Mouse (Mus musculus) CH12.LX (cell line): ENCODE results near the gene Hivep2. TPM values are rescaled to one million over a fixed set of nuclear protein-coding genes. Genes with fewer than 3 reads are reported as not detected.
A peak's percentile ranks its signal among the peaks of the same experiment; 100 is the strongest.

Experiments
- DNase-seq: peaks from one replicate; pipeline ENCODE4 v3.0.0-alpha.2; 2013; ENCODE audit errors: extremely low read depth
- H3K27ac ChIP-seq: 2 replicates; pipeline ENCODE4 v1.5.1; 2012; ENCODE audit warnings: low read depth, mild to moderate bottlenecking, control low read depth, moderate library complexity; ENCODE audit not compliant: insufficient read depth
- H3K27me3 ChIP-seq: replicated peaks from 2 replicates; pipeline ENCODE3; 2012; ENCODE audit warnings: inconsistent platforms
- H3K36me3 ChIP-seq, 2 experiments: replicated peaks in 1 of 2; 2 replicates each; pipeline versions ENCODE3 to v1.6.1; 2012; ENCODE audit warnings: inconsistent platforms in 1 of 2, low read length in 1 of 2, mild to moderate bottlenecking in 1 of 2, mixed read lengths in 1 of 2, moderate library complexity in 1 of 2; ENCODE audit not compliant: control insufficient read depth in 1 of 2, insufficient read depth in 1 of 2
- H3K4me1 ChIP-seq, 2 experiments: 2 replicates each; pipeline ENCODE4 v1.6.1; 2012; ENCODE audit warnings: inconsistent platforms in 1 of 2, moderate library complexity in 1 of 2; ENCODE audit not compliant: insufficient read depth in 2 of 2, control insufficient read depth in 1 of 2
- H3K4me2 ChIP-seq: 2 replicates; pipeline ENCODE4 v1.6.1; 2012; ENCODE audit warnings: low read depth, mild to moderate bottlenecking, control low read depth; ENCODE audit not compliant: poor library complexity, insufficient read depth, severe bottlenecking
- H3K4me3 ChIP-seq, 3 experiments: fragments of 150-350 bp in 1 of 3; sonication (generic) in 1 of 3; replicated peaks in 1 of 3; 2 replicates each; pipeline versions ENCODE3 to v1.5.1; 2011 to 2012; ENCODE audit warnings: low read depth in 2 of 3, low read length in 2 of 3, mild to moderate bottlenecking in 2 of 3, moderate library complexity in 2 of 3, control low read depth in 1 of 3, improper control_type of control experiment in 1 of 3, inconsistent platforms in 1 of 3, mixed read lengths in 1 of 3; ENCODE audit not compliant: poor library complexity in 1 of 3
- H3K79me2 ChIP-seq: replicated peaks from 2 replicates; pipeline ENCODE4 v1.6.1; 2012; ENCODE audit warnings: mild to moderate bottlenecking, moderate library complexity; ENCODE audit not compliant: control insufficient read depth, poor library complexity, insufficient read depth, severe bottlenecking; ENCODE audit errors: extremely low read depth
- H3K9ac ChIP-seq: 2 replicates; pipeline ENCODE4 v1.6.1; 2012; ENCODE audit warnings: low read depth, mild to moderate bottlenecking, control low read depth, moderate library complexity; ENCODE audit not compliant: insufficient read depth
- H3K9me3 ChIP-seq: replicated peaks from 2 replicates; pipeline ENCODE3; 2012; ENCODE audit warnings: low read length, inconsistent platforms, mixed read lengths
- BHLHE40 ChIP-seq: IDR thresholded peaks from 2 replicates; pipeline ENCODE4 v1.6.1; 2011; ENCODE audit warnings: mild to moderate bottlenecking, low read depth, low read length, improper control_type of control experiment
- CHD2 ChIP-seq: IDR thresholded peaks from 2 replicates; pipeline ENCODE4 v1.6.1; 2011; ENCODE audit warnings: low read length, improper control_type of control experiment
- ELF1 ChIP-seq: IDR thresholded peaks from 2 replicates; pipeline ENCODE4 v1.6.1; 2014; ENCODE audit warnings: low read depth, mild to moderate bottlenecking, inconsistent platforms, low read length, improper control_type of control experiment
- EP300 ChIP-seq: IDR thresholded peaks from 2 replicates; pipeline ENCODE4 v1.6.1; 2011; ENCODE audit warnings: low read length, improper control_type of control experiment
- ETS1 ChIP-seq: conservative IDR thresholded peaks from 2 replicates; pipeline ENCODE4 v1.6.1; 2012; ENCODE audit warnings: low read depth, mild to moderate bottlenecking, inconsistent platforms, low read length, improper control_type of control experiment, moderate library complexity
- GABPA ChIP-seq: IDR thresholded peaks from 2 replicates; pipeline ENCODE4 v1.6.1; 2012; ENCODE audit warnings: low read depth, low read length, improper control_type of control experiment, inconsistent platforms; ENCODE audit not compliant: insufficient replicate concordance
- HCFC1 ChIP-seq: IDR thresholded peaks from 2 replicates; pipeline ENCODE4 v1.6.1; 2012; ENCODE audit warnings: low read depth, mild to moderate bottlenecking, inconsistent platforms, low read length, improper control_type of control experiment
- JUND ChIP-seq: conservative IDR thresholded peaks from 2 replicates; pipeline ENCODE4 v1.6.1; 2011; ENCODE audit warnings: low read depth, low read length, improper control_type of control experiment
- KAT2A ChIP-seq: IDR thresholded peaks from 2 replicates; pipeline ENCODE4 v1.6.1; 2012; ENCODE audit warnings: low read length, improper control_type of control experiment, inconsistent platforms; ENCODE audit not compliant: insufficient replicate concordance
- MAX ChIP-seq: IDR thresholded peaks from 2 replicates; pipeline ENCODE4 v1.6.1; 2011; ENCODE audit warnings: low read length, improper control_type of control experiment
- MXI1 ChIP-seq: IDR thresholded peaks from 2 replicates; pipeline ENCODE4 v1.6.1; 2011; ENCODE audit warnings: mild to moderate bottlenecking, low read depth, low read length, improper control_type of control experiment
- MYC ChIP-seq: IDR thresholded peaks from 2 replicates; pipeline ENCODE4 v1.6.1; 2011; ENCODE audit warnings: low read depth, mild to moderate bottlenecking, improper control_type of control experiment, low read length
- POLR2A ChIP-seq: IDR thresholded peaks from 2 replicates; pipeline ENCODE4 v1.6.1; 2011; ENCODE audit warnings: low read depth, mild to moderate bottlenecking, improper control_type of control experiment, low read length
- POLR2AphosphoS2 ChIP-seq: IDR thresholded peaks from 2 replicates; pipeline ENCODE4 v1.6.1; 2011; ENCODE audit warnings: low read depth, low read length, improper control_type of control experiment
- SIN3A ChIP-seq: IDR thresholded peaks from 2 replicates; pipeline ENCODE4 v1.6.1; 2012; ENCODE audit warnings: low read length, improper control_type of control experiment, inconsistent platforms
- TBP ChIP-seq: conservative IDR thresholded peaks from 2 replicates; pipeline ENCODE4 v1.6.1; 2011; ENCODE audit warnings: low read depth, low read length, improper control_type of control experiment
- UBTF ChIP-seq: IDR thresholded peaks from 2 replicates; pipeline ENCODE4 v1.6.1; 2012; ENCODE audit warnings: low read depth, mild to moderate bottlenecking, inconsistent platforms, low read length, improper control_type of control experiment, moderate library complexity
- USF2 ChIP-seq: conservative IDR thresholded peaks from 2 replicates; pipeline ENCODE4 v1.6.1; 2011; ENCODE audit warnings: low read depth, low read length, improper control_type of control experiment
- ZC3H11A ChIP-seq: IDR thresholded peaks from 2 replicates; pipeline ENCODE4 v1.6.1; 2012; ENCODE audit warnings: low read depth, mild to moderate bottlenecking, inconsistent platforms, low read length, improper control_type of control experiment
- ZKSCAN1 ChIP-seq: IDR thresholded peaks from 2 replicates; pipeline ENCODE4 v1.6.1; 2012; ENCODE audit warnings: low read depth, inconsistent platforms, low read length, improper control_type of control experiment, borderline replicate concordance
- ZNF384 ChIP-seq: IDR thresholded peaks from 2 replicates; pipeline ENCODE4 v1.6.1; 2012; ENCODE audit warnings: low read depth, low read length, improper control_type of control experiment, inconsistent platforms
- dilution Hi-C: fragments of 300-500 bp; cut with MboI; formaldehyde crosslinking; loops from 2 replicates; pipeline ENCODE4 v1.14.3; 2020; ENCODE audit warnings: low sequenced_read_pairs; ENCODE audit not compliant: extremely low pct_unique_long_range_greater_than_20kb, extremely low pct_ligation_motif_present
- in situ Hi-C: fragments of 300-500 bp; cut with MboI; formaldehyde crosslinking; loops from 3 replicates; pipeline ENCODE4 v1.14.3; 2019; ENCODE audit warnings: low sequenced_read_pairs, low pct_ligation_motif_present, low pct_unique_long_range_greater_than_20kb, mixed read lengths
- polyA plus RNA-seq: library from polyadenylated mRNA; unstranded; fragments of >175 nt; gene quantifications from 2 replicates; pipeline ENCODE4 v1.2.1, GENCODE M21; 2012; ENCODE audit warnings: low read depth; ENCODE audit not compliant: insufficient read length
- total RNA-seq, 2 experiments: library from RNA; depleted of rRNA; stranded (reverse); fragments of 300-350 nt in 1 of 2; fragments of >200 nt in 1 of 2; gene quantifications; 2 replicates each; pipeline ENCODE4 v1.2.3; 2012 to 2014

Hivep2 gene
- total and polyA plus RNA-seq, 3 experiments: 0.59 to 2.7 (median 1.4) TPM

DNA sequence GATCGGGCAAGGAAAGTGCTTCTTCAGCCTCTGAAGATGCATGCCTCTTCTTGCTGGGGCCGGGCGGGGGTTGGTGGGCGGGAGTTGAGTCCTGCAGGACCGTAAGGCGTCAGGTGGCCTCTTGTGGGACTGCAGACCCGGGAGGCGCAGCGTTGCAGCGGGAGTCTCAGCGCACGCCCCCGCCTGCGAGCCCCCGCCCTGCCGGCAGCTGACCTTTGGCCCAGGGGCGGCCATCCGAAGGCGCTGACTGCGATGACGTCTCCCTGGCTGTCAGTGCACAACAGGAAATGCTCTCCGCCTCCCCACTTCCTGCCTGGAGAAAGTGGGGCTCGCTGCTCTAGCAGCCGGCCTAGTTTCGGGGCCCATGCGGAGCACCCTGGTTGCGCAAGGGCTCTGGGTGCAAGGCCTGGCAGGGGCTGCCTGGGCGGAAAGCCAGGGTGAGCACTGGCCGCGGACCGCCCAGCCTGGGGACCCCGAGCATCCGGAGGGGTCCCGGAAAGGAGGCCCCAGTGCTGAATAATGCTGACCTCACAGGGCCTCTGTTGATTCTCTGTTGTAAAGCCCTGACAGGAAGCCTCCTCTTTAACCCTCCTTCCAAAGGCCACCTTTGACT, 17.0 kb downstream of the Hivep2 start (continued):
- TF ChIP-seq ZKSCAN1 (no peak), ZNF384 (no peak), MXI1 (peak; percentile 61; the same call in 1 of the 2 replicates), CHD2 (peak; percentile 57; the same call in 1 of the 2 replicates), ETS1 (peak; percentile 70), SIN3A (peak; percentile 78), ELF1 (peak; percentile 85), EP300 (no peak; the same call in 1 of the 2 replicates), ZC3H11A (no peak), HCFC1 (peak; percentile 70), MYC (no peak), TBP (no peak), USF2 (no peak), MAX (peak; percentile 61; the same call in 1 of the 2 replicates), POLR2AphosphoS2 (peak; percentile 45; the same call in 1 of the 2 replicates), UBTF (peak; percentile 62; the same call in 1 of the 2 replicates), JUND (no peak), POLR2A (peak; percentile 61), BHLHE40 (peak; percentile 51; the same call in 1 of the 2 replicates), KAT2A (peak; percentile 63; the same call in 1 of the 2 replicates)

DNA sequence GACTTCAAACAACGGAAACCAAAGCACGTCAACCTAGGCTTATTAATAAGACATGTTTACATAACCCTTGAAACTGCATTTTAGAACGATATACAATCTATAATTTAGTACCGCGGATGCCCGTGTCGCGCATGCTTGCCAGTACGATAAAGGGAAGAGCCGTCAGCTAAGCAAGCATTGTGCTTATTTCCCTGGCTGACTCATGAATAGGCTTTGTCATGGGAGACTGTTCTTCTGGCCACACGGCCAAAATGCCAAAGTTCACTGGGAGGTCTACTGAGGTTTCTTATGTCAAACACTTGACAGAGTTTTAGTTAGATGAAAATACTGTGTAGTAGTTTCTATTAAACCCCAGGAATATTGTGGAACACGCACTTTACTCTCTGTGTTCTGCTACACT, 17.8 kb downstream of the Hivep2 start:
- H3K4me1 ChIP-seq: peaks cover 17 to 39% of the 10 kb centered on the region in 2 experiments
- H3K9ac ChIP-seq: no peak overlapping the region
- in situ Hi-C loops: no loop called here
- no peak for TF ChIP-seq GABPA
- TF ChIP-seq, all 38 proteins: peak for 0
- no peaks in the 10 kb centered on the region for H3K36me3 ChIP-seq
- H3K9me3 ChIP-seq: no peaks in the 10 kb centered on the region
- H3K27me3 ChIP-seq: no peaks in the 10 kb centered on the region
- no peak overlapping the region for H3K27ac ChIP-seq
- H3K4me2 ChIP-seq: peak overlapping the region; percentile 5; the same call in 1 of the 2 replicates
- dilution Hi-C loops: no loop called here
- no peak for DNase-seq
- no peak overlapping the region for H3K4me3 ChIP-seq
- H3K79me2 ChIP-seq: no peaks in the 10 kb centered on the region
